In the genomic region with DNA sequence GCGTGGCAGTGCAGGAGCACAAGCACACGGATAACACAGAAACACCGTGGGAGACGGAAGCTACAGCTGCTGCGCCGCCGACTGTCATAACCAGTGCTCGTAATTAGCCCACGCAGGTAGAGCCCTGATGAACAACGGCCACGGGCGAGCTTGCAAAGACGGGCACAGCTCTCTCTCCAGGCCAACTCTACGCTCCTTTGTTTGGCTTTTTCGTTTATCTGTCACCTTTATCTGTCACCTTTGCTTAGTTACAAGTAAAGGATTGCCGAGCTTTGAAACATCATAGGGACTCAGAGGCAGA, we compare ENCODE assay signal across 8 mouse cellular contexts.
DNase-seq lines count a peak whose midpoint lies in the region; ATAC-seq and TF ChIP-seq lines count a peak whose summit lies in the region.

No protein-coding gene starts in this region.

- H3K9ac ChIP-seq in heart, embryonic 14.5 days (ENCODE audit: low read length) = peak overlapping the region; percentile 72
- peak overlapping the region; percentile 62 for H3K9ac ChIP-seq in hindbrain, embryonic 16.5 days (ENCODE audit: low read depth, low read length)
- H3K9ac ChIP-seq in midbrain, embryonic 15.5 days = peak overlapping the region; percentile 51

- H3K27ac ChIP-seq in heart, embryonic 14.5 days (replicated peaks in 1 of 2; ENCODE audit: control insufficient read depth in 1 of 2, insufficient read depth in 1 of 2, low read depth in 2 of 2, low read length in 2 of 2) = no peak overlapping the region
- H3K27ac ChIP-seq in cortical plate, adult 2 months (ENCODE audit: insufficient read depth, low read length) = no peak overlapping the region
- peak overlapping the region; percentile 59 for H3K27ac ChIP-seq in hindbrain, embryonic 16.5 days (ENCODE audit: low read depth, low read length)
- H3K27ac ChIP-seq in midbrain, embryonic 15.5 days = peak overlapping the region; percentile 70

- no peak for DNase-seq in heart, adult 8-10 months (ENCODE audit: low spot score)
- no peak for DNase-seq in layer of hippocampus, postnatal 36 days
- DNase-seq in frontal cortex, postnatal 36 days (ENCODE audit: low spot score in 2 of 2) = no peak

- H3K4me3 ChIP-seq in heart, embryonic 14.5 days (ENCODE audit: control insufficient read depth in 1 of 2, insufficient read depth in 1 of 2, low read depth in 1 of 2, low read length in 2 of 2) = peak overlapping the region; percentile 39 to 40
- H3K4me3 ChIP-seq in cortical plate, adult 2 months (ENCODE audit: insufficient read depth, low read length) = peak overlapping the region; percentile 38
- H3K4me3 ChIP-seq in hindbrain, embryonic 16.5 days (ENCODE audit: low read length) = peak overlapping the region; percentile 36
- H3K4me3 ChIP-seq in midbrain, embryonic 15.5 days = peak overlapping the region; percentile 37

- H3K4me1 ChIP-seq in heart, embryonic 14.5 days (ENCODE audit: control insufficient read depth in 2 of 2, insufficient read depth in 2 of 2, low read length in 2 of 2) = peaks cover 0 to 3% of the 10 kb centered on the region in 2 experiments; a peak in 1 of 4 replicates
- H3K4me1 ChIP-seq in cortical plate, adult 2 months (ENCODE audit: control insufficient read depth, insufficient read depth, low read length) = no peaks in the 10 kb centered on the region
- no peaks in the 10 kb centered on the region for H3K4me1 ChIP-seq in hindbrain, embryonic 16.5 days (ENCODE audit: control insufficient read depth, insufficient read depth, low read depth, low read length)
- peaks cover 8% of the 10 kb centered on the region; the same call in 1 of the 2 replicates for H3K4me1 ChIP-seq in midbrain, embryonic 15.5 days

- H3K27me3 ChIP-seq in heart, embryonic 14.5 days (ENCODE audit: control insufficient read depth, insufficient read depth, low read length) = no peaks in the 10 kb centered on the region
- H3K27me3 ChIP-seq in hindbrain, embryonic 16.5 days (replicated peaks; ENCODE audit: control insufficient read depth, insufficient read depth, low read length) = no peaks in the 10 kb centered on the region
- no peaks in the 10 kb centered on the region for H3K27me3 ChIP-seq in midbrain, embryonic 15.5 days (replicated peaks)

- 37% methylated on average over 16 of the region's 16 CpGs for WGBS in heart, embryonic 14.5 days
- 51% methylated on average over 16 of the region's 16 CpGs for WGBS in hindbrain, embryonic 16.5 days
- 49% methylated on average over 16 of the region's 16 CpGs for WGBS in midbrain, embryonic 15.5 days

- peak overlapping the region; percentile 75 for H3K4me2 ChIP-seq in heart, embryonic 14.5 days (ENCODE audit: low read length)
- H3K4me2 ChIP-seq in hindbrain, embryonic 16.5 days (ENCODE audit: low read length) = peak overlapping the region; percentile 58
- peak overlapping the region; percentile 54 for H3K4me2 ChIP-seq in midbrain, embryonic 15.5 days

- ATAC-seq in heart, embryonic 14.5 days (ENCODE audit: insufficient number of reproducible peaks, insufficient read depth, low FRiP score, low read depth) = no peak
- peak; percentile 68 for ATAC-seq in hindbrain, embryonic 16.5 days
- ATAC-seq in midbrain, embryonic 15.5 days (replicated peaks) = no peak
- ATAC-seq in activated CD4-positive, CD25-positive, alpha-beta regulatory T cell, adult 4 months = no peak

- no peak for TF ChIP-seq POLR2A in cortical plate, adult 2 months (IDR thresholded peaks at IDR 0.05; ENCODE audit: extremely low read depth, insufficient read depth, low read length)

- TF ChIP-seq CTCF in cortical plate, adult 2 months (IDR thresholded peaks at IDR 0.05; ENCODE audit: extremely low read depth, insufficient read depth, low read length) = no peak

- no peaks in the 10 kb centered on the region for H3K9me3 ChIP-seq in heart, embryonic 14.5 days (ENCODE audit: control insufficient read depth, low read length)
- no peaks in the 10 kb centered on the region for H3K9me3 ChIP-seq in hindbrain, embryonic 16.5 days (ENCODE audit: control insufficient read depth, low read length)
- H3K9me3 ChIP-seq in midbrain, embryonic 15.5 days = no peaks in the 10 kb centered on the region

- no peaks in the 10 kb centered on the region for H3K36me3 ChIP-seq in heart, embryonic 14.5 days (ENCODE audit: control insufficient read depth, insufficient read depth, low read length)
- no peaks in the 10 kb centered on the region for H3K36me3 ChIP-seq in hindbrain, embryonic 16.5 days (ENCODE audit: control insufficient read depth, insufficient read depth, low read length)
- no peaks in the 10 kb centered on the region for H3K36me3 ChIP-seq in midbrain, embryonic 15.5 days (replicated peaks)

Comparison
In these comparisons a context has a peak if more than half of its experiments do, and no peak if none do; other contexts are left out.
1. H3K27ac ChIP-seq: peak in hindbrain, embryonic 16.5 days (single experiment) and midbrain, embryonic 15.5 days (single experiment); none in heart, embryonic 14.5 days (0 of 2) and cortical plate, adult 2 months (single experiment).
2. Peak in every context shown above with its lines, with median percentiles within 50 percentile points of each other: H3K4me2 ChIP-seq, H3K4me3 ChIP-seq and H3K9ac ChIP-seq.